Mouse (Mus musculus): ENCODE data around the gene Pip5k1a.
"Not testable (repeated sequence)": the region's sequence is repeated elsewhere in the genome, so short reads cannot be mapped to it uniquely, and the experiment has no call there.

Pip5k1a gene

GRCm38 (mm10) chr3:95042166-95042837 lies 64.4 kb downstream of the Pip5k1a start, which contains the start of gene Psmd4:
Psmd4 (minus strand) TSS chr3:95042614.
- DNase-seq (ENCODE audit: low spot score), result peak; percentile 83

- no peak for DNase-seq (ENCODE audit: low spot score)
Observed at GRCm38 (mm10) chr3:95041625-95042024, 65.1 kb downstream of the Pip5k1a start.

DNA sequence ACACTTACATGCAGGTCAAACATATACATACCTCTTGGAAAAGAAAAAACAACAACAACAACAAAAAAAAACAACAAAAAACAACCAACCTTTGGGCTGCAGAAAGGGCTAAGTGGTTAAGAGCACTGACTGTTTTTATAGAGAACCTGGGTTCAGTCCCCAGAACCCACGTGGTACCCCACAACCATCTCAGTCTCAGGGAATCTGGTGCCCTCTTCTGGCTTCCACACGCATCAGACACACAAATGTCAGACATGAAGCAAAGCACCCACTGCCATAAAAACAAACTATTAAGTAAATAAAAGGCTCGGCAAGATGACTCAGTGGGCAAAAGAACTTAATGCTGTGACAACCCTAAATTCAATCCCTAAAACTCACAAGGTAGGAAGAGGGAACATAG lies 76.8 kb downstream of the Pip5k1a start:
- DNase-seq (ENCODE audit: low spot score), result no peak

GRCm38 (mm10) chr3:95029291-95029827 lies 77.4 kb downstream of the Pip5k1a start:
- not testable (repeated sequence) for DNase-seq (ENCODE audit: low spot score)

DNA sequence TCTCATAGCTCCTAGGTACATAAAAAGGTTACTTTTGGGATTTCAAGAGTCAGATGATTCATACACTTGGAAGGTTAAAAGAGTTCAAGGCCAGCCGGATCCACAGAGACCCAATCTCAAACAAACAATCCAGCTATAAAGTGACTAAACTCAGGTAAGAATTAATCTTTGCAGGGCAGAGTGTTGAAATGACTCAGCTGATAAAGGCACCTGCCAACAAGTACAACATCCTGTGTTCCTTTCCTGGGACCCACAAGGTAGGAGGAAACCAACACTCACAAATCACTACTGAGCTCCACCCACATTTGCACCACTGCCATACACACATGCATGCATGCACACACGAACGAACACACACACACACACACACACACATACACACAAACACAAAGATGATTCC lies 78.1 kb downstream of the Pip5k1a start:
- no peak for DNase-seq (ENCODE audit: low spot score)

DNA sequence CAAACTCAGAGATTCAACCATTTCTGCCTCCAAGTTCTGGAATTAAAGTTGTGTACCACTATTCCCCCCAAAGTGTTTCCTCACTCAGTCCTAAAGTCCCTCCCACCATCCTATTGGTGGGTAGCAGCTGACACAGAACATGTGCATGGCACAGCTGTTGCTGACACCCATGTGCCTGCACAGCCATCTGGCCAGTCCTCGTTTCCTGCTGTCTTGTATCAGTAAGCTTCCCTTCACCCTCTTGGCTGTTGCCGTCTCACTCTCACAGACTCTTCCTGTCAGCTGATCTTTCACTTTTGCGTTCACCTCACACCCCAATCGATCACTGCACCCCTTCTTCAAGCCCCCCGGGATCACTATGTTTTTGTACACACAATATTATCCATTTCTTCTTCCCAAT lies 79.0 kb downstream of the Pip5k1a start:
- no peak for DNase-seq (ENCODE audit: low spot score)

GRCm38 (mm10) chr3:95027057-95027645 lies 79.6 kb downstream of the Pip5k1a start:
- DNase-seq (ENCODE audit: low spot score), result no peak

DNA sequence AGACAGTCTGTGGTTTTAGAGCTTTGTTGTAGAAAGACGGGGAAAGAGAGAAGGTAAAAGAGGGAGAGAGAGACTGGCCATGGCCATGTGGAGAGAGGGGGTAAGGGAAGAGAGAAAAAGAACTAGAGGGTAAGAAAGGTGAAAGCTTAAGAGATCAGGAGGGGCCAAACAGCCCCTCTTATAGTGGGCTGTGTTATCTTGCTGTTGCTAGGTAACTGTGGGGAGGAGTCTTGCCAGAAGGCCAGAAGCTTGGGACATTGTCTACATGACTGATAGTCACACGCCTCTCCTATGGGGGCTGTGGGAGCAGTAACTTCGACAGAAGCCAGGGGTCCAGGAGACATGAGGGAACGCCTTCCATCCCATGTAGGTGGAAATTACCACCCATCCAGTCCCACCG lies 81.5 kb downstream of the Pip5k1a start:
- DNase-seq (ENCODE audit: low spot score), result no peak

DNA sequence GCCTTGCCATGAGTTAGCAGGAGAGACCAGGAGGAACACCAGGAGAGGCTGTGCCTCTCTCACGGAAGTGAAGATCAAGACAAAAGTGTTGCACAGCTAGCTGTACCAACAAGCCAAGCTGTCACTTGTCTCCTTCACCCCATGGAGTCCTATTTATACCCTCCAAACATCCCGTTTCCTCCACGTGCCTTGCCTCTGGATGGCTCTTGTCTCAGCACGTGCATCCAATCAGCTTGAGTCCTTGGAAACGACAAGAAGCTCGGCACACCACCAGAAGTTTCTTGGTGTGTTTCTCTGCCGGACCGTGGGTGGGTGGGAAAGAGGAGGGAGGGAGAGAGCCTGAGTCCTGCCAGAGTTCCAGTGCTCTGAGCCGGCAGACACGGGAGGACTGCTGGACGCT lies 82.2 kb downstream of the Pip5k1a start:
- DNase-seq (ENCODE audit: low spot score), result no peak

DNA sequence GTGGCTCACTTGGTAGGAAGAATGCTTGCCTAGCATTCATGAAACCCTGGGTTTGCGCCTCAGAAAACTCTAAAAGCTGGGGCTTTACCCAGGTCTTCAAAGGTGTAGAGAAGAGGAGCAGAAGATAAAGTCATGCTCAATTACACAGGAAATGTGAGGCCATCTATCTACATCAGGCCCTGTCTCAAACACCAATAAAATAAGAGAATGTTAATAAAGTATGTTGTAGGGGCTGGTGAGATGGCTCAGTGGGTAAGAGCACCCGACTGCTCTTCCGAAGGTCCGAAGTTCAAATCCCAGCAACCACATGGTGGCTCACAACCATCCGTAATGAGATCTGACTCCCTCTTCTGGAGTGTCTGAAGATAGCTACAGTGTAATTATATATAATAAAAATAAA lies 85.8 kb downstream of the Pip5k1a start:
- not testable (repeated sequence) for DNase-seq (ENCODE audit: low spot score)

- no peak for DNase-seq (ENCODE audit: low spot score)
Observed at GRCm38 (mm10) chr3:95018741-95019140, 88.0 kb downstream of the Pip5k1a start.

GRCm38 (mm10) chr3:95016532-95017056 lies 90.1 kb downstream of the Pip5k1a start:
- DNase-seq (ENCODE audit: low spot score), result no peak

DNA sequence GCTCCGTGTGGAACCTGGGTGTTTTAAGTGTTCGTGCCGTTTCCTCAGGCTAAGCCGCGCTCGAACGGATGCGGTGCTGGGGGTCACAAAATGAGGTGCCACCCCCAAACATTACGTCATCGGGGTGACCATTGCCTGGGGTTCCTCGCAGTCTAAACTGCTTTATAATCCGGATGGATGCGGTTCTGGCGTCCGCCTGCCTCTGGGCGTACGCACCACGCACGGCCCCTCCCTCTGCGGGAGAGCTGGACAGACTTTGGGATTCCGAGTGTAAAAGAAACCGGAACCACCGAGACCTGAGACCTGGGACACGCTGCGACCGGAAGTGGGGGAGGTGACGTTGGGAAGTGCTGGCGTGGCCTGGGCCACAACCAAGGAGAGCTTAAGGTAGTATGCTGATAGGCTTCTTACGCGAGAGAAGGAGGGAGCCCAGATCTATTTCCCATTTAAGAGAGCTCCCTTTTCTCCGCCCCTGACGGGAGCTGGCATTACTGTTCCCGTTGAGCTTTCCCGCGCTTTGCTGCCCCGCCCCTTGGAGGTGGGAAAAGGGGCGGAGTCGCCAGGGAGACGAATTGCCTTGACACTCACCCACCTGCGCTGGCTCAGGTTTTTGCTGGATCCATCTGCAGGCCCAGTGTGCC lies 90.7 kb downstream of the Pip5k1a start:
- peak; percentile 78 for DNase-seq (ENCODE audit: low spot score)

DNA sequence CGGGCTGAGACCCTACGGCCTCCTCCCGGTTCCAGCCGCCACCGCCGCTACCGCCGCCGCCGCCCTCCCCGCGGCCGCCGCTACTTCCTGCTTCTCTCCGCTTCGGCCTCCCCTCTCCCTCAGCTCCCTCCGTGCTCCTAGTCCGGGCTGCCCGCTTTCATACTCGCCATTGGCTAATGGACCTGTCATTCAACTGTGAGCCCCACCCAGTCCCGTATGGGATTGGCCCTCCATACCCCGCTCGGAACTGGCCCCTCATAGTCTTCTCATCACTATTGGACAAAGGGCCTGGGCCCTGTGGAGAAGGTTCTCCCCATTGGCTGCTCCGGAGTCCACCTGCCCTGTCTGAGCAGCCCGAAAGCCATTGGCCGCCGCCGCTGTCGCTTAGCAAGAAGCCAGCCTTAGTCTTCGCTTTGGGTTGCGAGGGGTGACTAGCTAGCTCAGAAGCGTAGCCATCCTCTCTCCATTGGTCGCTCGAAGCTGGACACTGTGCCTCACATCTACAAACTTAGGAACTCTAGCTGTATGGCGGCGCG lies 91.3 kb downstream of the Pip5k1a start, which contains the start of gene Zfp687:
Gene Zfp687, minus strand, starts transcription at position 112 of the 536 bp plus-strand sequence.
- DNase-seq (ENCODE audit: low spot score), result peak; percentile 99

DNA sequence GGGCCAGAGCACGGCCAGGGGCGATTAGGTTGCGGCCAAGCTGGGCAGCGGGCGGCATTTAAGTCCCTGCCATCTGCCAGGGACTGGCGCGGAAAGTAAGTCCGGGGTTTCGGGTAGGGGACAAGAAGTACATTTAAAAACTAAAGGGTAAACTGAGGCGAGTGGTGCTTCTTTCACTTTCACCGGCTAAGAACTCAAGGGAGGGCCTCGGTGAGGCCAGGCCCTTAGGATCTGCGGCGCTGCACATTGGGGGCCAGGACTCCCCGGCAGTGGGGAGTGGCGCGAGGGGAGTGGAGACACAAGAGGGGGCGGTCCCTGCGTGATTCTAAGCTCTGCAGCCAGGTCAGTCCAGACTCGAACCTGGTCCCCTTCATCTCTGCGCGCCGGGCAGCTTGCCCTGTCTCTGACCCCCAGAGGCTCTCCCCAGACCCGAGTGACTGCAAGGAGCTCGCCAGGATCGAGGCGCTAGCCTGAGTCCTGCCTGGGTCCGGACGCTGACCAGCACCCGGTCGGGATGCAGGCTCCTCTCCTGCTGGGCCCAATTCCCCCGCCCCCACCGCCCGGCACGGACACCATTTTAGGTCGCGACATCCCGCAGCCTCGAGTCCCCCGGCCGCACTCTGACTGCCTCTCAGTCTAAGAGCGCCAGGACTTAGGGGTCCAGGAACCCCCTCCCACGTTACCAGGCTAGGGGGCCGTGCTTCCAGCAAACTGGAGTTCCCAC lies 92.1 kb downstream of the Pip5k1a start:
- DNase-seq (ENCODE audit: low spot score), result peak; percentile 44

DNA sequence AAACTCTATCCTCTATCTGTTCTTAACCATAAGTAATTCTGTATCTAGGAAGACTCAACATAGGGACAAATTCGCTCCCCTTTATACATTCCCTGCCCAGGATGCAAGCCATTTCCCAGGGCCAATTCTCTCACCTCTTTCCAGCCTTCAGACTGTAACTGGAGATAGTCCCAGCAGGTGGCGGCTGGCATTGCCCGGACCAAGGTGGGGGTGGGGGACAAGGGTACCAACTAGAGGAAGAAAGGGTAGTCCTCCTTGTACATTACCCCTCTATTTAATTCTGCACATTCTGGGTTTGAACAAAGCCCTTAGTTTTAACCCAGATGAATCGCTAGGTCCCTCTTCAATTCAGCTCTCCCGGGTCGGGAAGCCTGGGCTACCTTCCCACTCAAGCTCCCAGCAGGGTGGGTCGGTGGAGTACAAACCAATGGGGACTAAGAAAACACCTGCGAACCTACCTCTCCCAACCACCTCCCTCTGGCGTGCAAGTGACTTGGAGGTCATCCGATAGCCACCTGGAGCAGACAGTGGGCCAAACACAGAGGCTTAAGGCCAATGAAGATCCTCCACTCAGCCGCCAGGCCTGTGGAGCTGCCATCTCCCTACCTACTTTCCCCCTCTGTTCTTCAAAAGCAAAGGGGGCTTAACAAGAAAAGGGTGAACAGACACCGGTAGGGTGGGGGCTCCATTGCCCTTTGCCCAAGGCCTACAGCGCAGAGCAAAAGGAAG lies 92.9 kb downstream of the Pip5k1a start:
- DNase-seq (ENCODE audit: low spot score), result no peak

- no peak for DNase-seq (ENCODE audit: low spot score)
Observed at GRCm38 (mm10) chr3:95012982-95013381, 93.7 kb downstream of the Pip5k1a start.

DNA sequence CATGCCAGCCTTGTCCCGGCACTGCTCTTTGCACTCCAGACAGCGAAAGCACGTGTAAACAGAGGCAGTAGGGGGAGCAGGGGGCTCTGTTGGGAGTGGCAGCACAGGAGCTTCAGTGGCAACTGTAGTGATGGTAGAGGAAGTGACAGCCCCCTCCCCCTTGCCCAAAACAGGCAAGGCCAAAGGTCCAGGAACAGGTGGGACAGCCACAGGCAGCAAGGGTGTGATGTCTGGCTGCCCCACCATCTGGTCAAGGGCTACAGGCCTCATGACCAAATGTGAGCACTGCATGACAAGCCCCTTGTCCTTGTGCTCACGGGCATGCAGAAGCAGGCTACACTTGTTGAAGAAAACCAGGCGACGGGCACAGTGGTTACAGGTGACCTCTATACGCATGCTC lies 96.3 kb downstream of the Pip5k1a start:
- DNase-seq (ENCODE audit: low spot score), result no peak
